Mouse (Mus musculus): ENCODE measurements around the gene Snx29. TPM values are rescaled to one million over a fixed set of nuclear protein-coding genes. Genes with fewer than 3 reads are reported as not detected.
"Not testable (repeated sequence)": the region's sequence is repeated elsewhere in the genome, so short reads cannot be mapped to it uniquely, and the experiment has no call there.

Snx29 gene
- total RNA-seq (2021): 10 to 100 TPM; 21.1 to 22.8 TPM
- long read RNA-seq, experiment 1, partial matches to known transcripts: 0 of 2 reads
- long read RNA-seq, experiment 1, other reads (novel, unspliced or antisense): 2 of 2 reads
- long read RNA-seq, experiment 2, partial matches to known transcripts: 0 of 4 reads
- long read RNA-seq, experiment 2, other reads (novel, unspliced or antisense): 4 of 4 reads

GRCm38 (mm10) chr16:11322409-11323323, at the start of gene Snx29:
Snx29 (plus strand) TSS chr16:11322908.
- Histone ChIP-seq H3K27ac (peak within 1 kb of the TSS; percentile 93), H3K4me3 (peak within 1 kb of the TSS; percentile 95)
- intact Hi-C loops (cut with DNase I): loop anchor here (1.0 to 2.0 kb wide), 3 partner anchors 68 to 119 kb away; partner anchors contain the start of genes Gspt1 and Rsl1d1
- DNase-seq (ENCODE audit: extremely low spot score in 1 of 2, low spot score in 2 of 2): peak; percentile 98 to 99
- no peak; the same call in 1 of the 2 replicates for TF ChIP-seq CTCF (IDR thresholded peaks at IDR 0.05)

- intact Hi-C loops (cut with DNase I): no loop called here
- Histone ChIP-seq H3K27ac (no peak overlapping the region), H3K4me3 (no peak overlapping the region)
- no peak for TF ChIP-seq CTCF (IDR thresholded peaks at IDR 0.05)
- DNase-seq (ENCODE audit: extremely low spot score in 1 of 2, low spot score in 2 of 2): no peak
Measured at GRCm38 (mm10) chr16:11276888-11277287, 45.8 kb upstream of the Snx29 start.

GRCm38 (mm10) chr16:11278778-11279177, 43.9 kb upstream of the Snx29 start:
- intact Hi-C loops (cut with DNase I): no loop called here
- no peak for DNase-seq (ENCODE audit: extremely low spot score in 1 of 2, low spot score in 2 of 2)

GRCm38 (mm10) chr16:11282655-11283232, 40.0 kb upstream of the Snx29 start:
- DNase-seq (ENCODE audit: extremely low spot score in 1 of 2, low spot score in 2 of 2): no peak
- H3K27ac ChIP-seq: no peak overlapping the region
- no peak for TF ChIP-seq CTCF (IDR thresholded peaks at IDR 0.05)

More at GRCm38 (mm10) chr16:11278778-11279177, 43.9 kb upstream of the Snx29 start:
- no peak overlapping the region for H3K27ac ChIP-seq
- H3K4me3 ChIP-seq: no peak overlapping the region
- TF ChIP-seq CTCF (IDR thresholded peaks at IDR 0.05): no peak

GRCm38 (mm10) chr16:11284881-11285280, 37.8 kb upstream of the Snx29 start:
- intact Hi-C loops (cut with DNase I): loop anchor here (5.0 kb wide), 1 partner anchor 1017 kb away; no protein-coding TSS in a partner anchor
- no peak overlapping the region for H3K27ac ChIP-seq
- no peak for TF ChIP-seq CTCF (IDR thresholded peaks at IDR 0.05)

More at GRCm38 (mm10) chr16:11282655-11283232, 40.0 kb upstream of the Snx29 start:
- H3K4me3 ChIP-seq: no peak overlapping the region
- intact Hi-C loops (cut with DNase I): loop anchor here (5.0 kb wide), 1 partner anchor 1020 kb away; no protein-coding TSS in a partner anchor

GRCm38 (mm10) chr16:11285949-11286348, 36.8 kb upstream of the Snx29 start:
- no peak overlapping the region for H3K4me3 ChIP-seq
- H3K27ac ChIP-seq: no peak overlapping the region
- no peak for TF ChIP-seq CTCF (IDR thresholded peaks at IDR 0.05)
- intact Hi-C loops (cut with DNase I): no loop called here
- DNase-seq (ENCODE audit: extremely low spot score in 1 of 2, low spot score in 2 of 2): no peak

More at GRCm38 (mm10) chr16:11284881-11285280, 37.8 kb upstream of the Snx29 start:
- H3K4me3 ChIP-seq: no peak overlapping the region
- no peak for DNase-seq (ENCODE audit: extremely low spot score in 1 of 2, low spot score in 2 of 2)

- intact Hi-C loops (cut with DNase I): not testable (repeated sequence)
Measured at GRCm38 (mm10) chr16:11288873-11289272, 33.8 kb upstream of the Snx29 start.

GRCm38 (mm10) chr16:11295583-11295982, 27.1 kb upstream of the Snx29 start:
- intact Hi-C loops (cut with DNase I); H3K4me3 ChIP-seq; DNase-seq (ENCODE audit: extremely low spot score in 1 of 2, low spot score in 2 of 2); H3K27ac ChIP-seq: not testable (repeated sequence)

More at GRCm38 (mm10) chr16:11288873-11289272, 33.8 kb upstream of the Snx29 start:
- DNase-seq (ENCODE audit: extremely low spot score in 1 of 2, low spot score in 2 of 2); H3K4me3 ChIP-seq; H3K27ac ChIP-seq: not testable (repeated sequence)

- DNase-seq (ENCODE audit: extremely low spot score in 1 of 2, low spot score in 2 of 2); H3K27ac ChIP-seq; intact Hi-C loops (cut with DNase I); H3K4me3 ChIP-seq: not testable (repeated sequence)
- TF ChIP-seq CTCF (IDR thresholded peaks at IDR 0.05): peak; percentile 47
Measured at GRCm38 (mm10) chr16:11297700-11298099, 25.0 kb upstream of the Snx29 start.

- intact Hi-C loops (cut with DNase I): no loop called here
Measured at GRCm38 (mm10) chr16:11303741-11304140, 19.0 kb upstream of the Snx29 start.

GRCm38 (mm10) chr16:11305531-11305930, 17.2 kb upstream of the Snx29 start:
- no peak for DNase-seq (ENCODE audit: extremely low spot score in 1 of 2, low spot score in 2 of 2)
- no peak for TF ChIP-seq CTCF (IDR thresholded peaks at IDR 0.05)
- no peak overlapping the region for H3K27ac ChIP-seq
- no peak overlapping the region for H3K4me3 ChIP-seq
- intact Hi-C loops (cut with DNase I): no loop called here

More at GRCm38 (mm10) chr16:11303741-11304140, 19.0 kb upstream of the Snx29 start:
- no peak for TF ChIP-seq CTCF (IDR thresholded peaks at IDR 0.05)
- Histone ChIP-seq H3K4me3 (no peak overlapping the region), H3K27ac (no peak overlapping the region)
- DNase-seq (ENCODE audit: extremely low spot score in 1 of 2, low spot score in 2 of 2): no peak

GRCm38 (mm10) chr16:11313512-11313911, 9.2 kb upstream of the Snx29 start, which contains the start of gene Tnfrsf17:
Tnfrsf17 (plus strand) TSS chr16:11313812.
- DNase-seq (ENCODE audit: extremely low spot score in 1 of 2, low spot score in 2 of 2): no peak
- no peak for TF ChIP-seq CTCF (IDR thresholded peaks at IDR 0.05)
- no peak within 1 kb of the TSS for H3K27ac ChIP-seq
- intact Hi-C loops (cut with DNase I): no loop called here
- H3K4me3 ChIP-seq: no peak within 1 kb of the TSS
